Comparison of ENCODE assay signal across 8 mouse cellular contexts in genomic region chr11:101641710-101642642, GRCm38 (mm10). TPM values are rescaled to one million over a fixed set of nuclear protein-coding genes. Genes with fewer than 3 reads are reported as not detected.
DNase-seq lines count a peak whose midpoint lies in the region; ATAC-seq and TF ChIP-seq lines count a peak whose summit lies in the region.
"Not testable (repeated sequence)": the region's sequence is repeated elsewhere in the genome, so short reads cannot be mapped to it uniquely, and the experiment has no call there.

No protein-coding gene starts in this region.

- H3K4me2 ChIP-seq in embryonic facial prominence, embryonic 12.5 days (replicated peaks), result peak overlapping the region; percentile 44; the same call in 1 of the 2 replicates
- H3K4me2 ChIP-seq in limb, embryonic 14.5 days (replicated peaks; ENCODE audit: low read depth, low read length, severe bottlenecking), result peak overlapping the region; percentile 51; the same call in 1 of the 2 replicates
- not testable (repeated sequence) for H3K4me2 ChIP-seq in midbrain, embryonic 11.5 days

- peak; percentile 33 to 39 for DNase-seq in B cell, adult 2 months
- peak; percentile 89 for DNase-seq in heart, embryonic 10.5 days (ENCODE audit: low spot score)
- DNase-seq in kidney, adult 11 months, result peak; percentile 48
- DNase-seq in limb, embryonic 14.5 days (ENCODE audit: low spot score), result peak; percentile 79
- peak; percentile 92 for DNase-seq in midbrain, embryonic 11.5 days (ENCODE audit: low spot score, missing footprints)
- DNase-seq in skeletal muscle tissue, adult 2 months (ENCODE audit: low read depth, low spot score), result peak; percentile 41

- H3K27ac ChIP-seq in bone marrow macrophage, adult 2 months (ENCODE audit: insufficient read depth, low read depth, low read length), result peak overlapping the region; percentile 69
- peak overlapping the region; percentile 77 for H3K27ac ChIP-seq in embryonic facial prominence, embryonic 12.5 days
- H3K27ac ChIP-seq in heart, embryonic 10.5 days, result peak overlapping the region; percentile 84
- H3K27ac ChIP-seq in limb, embryonic 14.5 days (replicated peaks; ENCODE audit: low read depth, low read length), result peak overlapping the region; percentile 82
- not testable (repeated sequence) for H3K27ac ChIP-seq in midbrain, embryonic 11.5 days (ENCODE audit: low read depth, low read length)

- 5% methylated on average over 15 of the region's 26 CpGs for WGBS in embryonic facial prominence, embryonic 12.5 days
- WGBS in heart, embryonic 10.5 days, result 6% methylated on average over 14 of the region's 26 CpGs
- 4% methylated on average over 12 of the region's 26 CpGs for WGBS in limb, embryonic 14.5 days
- WGBS in midbrain, embryonic 11.5 days, result 7% methylated on average over 13 of the region's 26 CpGs

- TF ChIP-seq POLR2A in bone marrow macrophage, adult 2 months (IDR thresholded peaks at IDR 0.05; ENCODE audit: borderline replicate concordance, low read depth, low read length), result peak; percentile 68; the same call in 1 of the 2 replicates
- peak; percentile 32; the same call in 1 of the 2 replicates for TF ChIP-seq POLR2A in limb, embryonic 14.5 days (IDR thresholded peaks at IDR 0.05; ENCODE audit: borderline replicate concordance, extremely low read depth, insufficient read depth, insufficient read length)

- H3K9me3 ChIP-seq in embryonic facial prominence, embryonic 12.5 days; heart, embryonic 10.5 days; limb, embryonic 14.5 days (ENCODE audit: control insufficient read depth, low read length); midbrain, embryonic 11.5 days (ENCODE audit: control insufficient read depth, low read length): not testable (repeated sequence)

- ATAC-seq in embryonic facial prominence, embryonic 12.5 days (ENCODE audit: insufficient number of reproducible peaks, insufficient read depth, low FRiP score, low TSS enrichment), result peak; percentile 86
- ATAC-seq in limb, embryonic 14.5 days (ENCODE audit: low FRiP score, low read depth), result peak; percentile 81
- ATAC-seq in midbrain, embryonic 11.5 days (ENCODE audit: low FRiP score), result peak; percentile 75

- not testable (repeated sequence) for H3K36me3 ChIP-seq in embryonic facial prominence, embryonic 12.5 days; heart, embryonic 10.5 days; limb, embryonic 14.5 days (ENCODE audit: control insufficient read depth, insufficient read depth, low read length); midbrain, embryonic 11.5 days (ENCODE audit: control insufficient read depth, insufficient read depth, low read length)

- TF ChIP-seq CTCF in bone marrow macrophage, adult 2 months (IDR thresholded peaks at IDR 0.05; ENCODE audit: low read depth, low read length), result not testable (repeated sequence)

- not testable (repeated sequence) for H3K4me1 ChIP-seq in bone marrow macrophage, adult 2 months (ENCODE audit: control insufficient read depth, insufficient read depth, low read length); embryonic facial prominence, embryonic 12.5 days; heart, embryonic 10.5 days; limb, embryonic 14.5 days (ENCODE audit: control insufficient read depth, insufficient read depth, low read length); midbrain, embryonic 11.5 days (ENCODE audit: control insufficient read depth, insufficient read depth, low read length)

- H3K27me3 ChIP-seq in embryonic facial prominence, embryonic 12.5 days; heart, embryonic 10.5 days (ENCODE audit: insufficient read depth, poor library complexity, severe bottlenecking); limb, embryonic 14.5 days (ENCODE audit: control insufficient read depth, insufficient read depth, low read length); midbrain, embryonic 11.5 days (ENCODE audit: control insufficient read depth, insufficient read depth, low read length): not testable (repeated sequence)

- H3K9ac ChIP-seq in embryonic facial prominence, embryonic 12.5 days; midbrain, embryonic 11.5 days (ENCODE audit: low read length): not testable (repeated sequence)
- H3K9ac ChIP-seq in limb, embryonic 14.5 days (ENCODE audit: low read depth, low read length, severe bottlenecking), result peak overlapping the region; percentile 51

- peak overlapping the region; percentile 47 for H3K4me3 ChIP-seq in bone marrow macrophage, adult 2 months (ENCODE audit: insufficient read depth, low read length)
- not testable (repeated sequence) for H3K4me3 ChIP-seq in embryonic facial prominence, embryonic 12.5 days; heart, embryonic 10.5 days; limb, embryonic 14.5 days (replicated peaks; ENCODE audit: low read length); midbrain, embryonic 11.5 days (ENCODE audit: low read depth, low read length)

RNA-seq across cellular contexts. Expression of gene Rdm1, which starts 15.0 kb away (rescaled TPM):
- 21.2 and 22.1 TPM in 2 replicates for polyA plus RNA-seq in bone marrow macrophage, adult 2 months (2012; ENCODE audit: insufficient read depth, insufficient read length, missing spikeins)
- polyA plus RNA-seq in embryonic facial prominence, embryonic 12.5 days (2016; fragmentation: Nextera tagmentation; extraction: Ambion mirVana), result 44.1 and 51.1 TPM in 2 replicates
- 24.0 and 26.8 TPM in 2 replicates for polyA plus RNA-seq in heart, embryonic 10.5 days (2016; fragmentation: Nextera tagmentation; extraction: Ambion mirVana)
- polyA plus RNA-seq in limb, embryonic 14.5 days (2012; rRNA removed), result 35.5 and 36.0 TPM in 2 replicates
- polyA plus RNA-seq in limb, embryonic 14.5 days (2014; fragmentation: Nextera tagmentation; extraction: Ambion mirVana), result 39.2 and 39.4 TPM in 2 replicates
- 44.0 and 44.8 TPM in 2 replicates for polyA plus RNA-seq in midbrain, embryonic 11.5 days (2014; fragmentation: Nextera tagmentation; extraction: Ambion mirVana)

RNA-seq across cellular contexts. Expression of gene Arl4d, which starts 23.4 kb away (rescaled TPM):
- polyA plus RNA-seq in bone marrow macrophage, adult 2 months (2012; ENCODE audit: insufficient read depth, insufficient read length, missing spikeins), result 0.80 and 1.9 TPM in 2 replicates
- 3.9 and 5.2 TPM in 2 replicates for polyA plus RNA-seq in embryonic facial prominence, embryonic 12.5 days (2016; fragmentation: Nextera tagmentation; extraction: Ambion mirVana)
- 10.3 and 10.9 TPM in 2 replicates for polyA plus RNA-seq in heart, embryonic 10.5 days (2016; fragmentation: Nextera tagmentation; extraction: Ambion mirVana)
- polyA plus RNA-seq in limb, embryonic 14.5 days (2012; rRNA removed), result 3.0 and 4.2 TPM in 2 replicates
- 2.5 and 3.6 TPM in 2 replicates for polyA plus RNA-seq in limb, embryonic 14.5 days (2014; fragmentation: Nextera tagmentation; extraction: Ambion mirVana)
- 3.9 and 4.4 TPM in 2 replicates for polyA plus RNA-seq in midbrain, embryonic 11.5 days (2014; fragmentation: Nextera tagmentation; extraction: Ambion mirVana)

RNA-seq across cellular contexts. Expression of gene Gm11634, which starts 42.9 kb away (rescaled TPM):
- not detected in 2 replicates for polyA plus RNA-seq in bone marrow macrophage, adult 2 months (2012; ENCODE audit: insufficient read depth, insufficient read length, missing spikeins)
- polyA plus RNA-seq in embryonic facial prominence, embryonic 12.5 days (2016; fragmentation: Nextera tagmentation; extraction: Ambion mirVana), result not detected in 2 replicates
- not detected in 2 replicates for polyA plus RNA-seq in heart, embryonic 10.5 days (2016; fragmentation: Nextera tagmentation; extraction: Ambion mirVana)
- polyA plus RNA-seq in limb, embryonic 14.5 days (2012; rRNA removed), result not detected in 2 replicates
- not detected in 2 replicates for polyA plus RNA-seq in limb, embryonic 14.5 days (2014; fragmentation: Nextera tagmentation; extraction: Ambion mirVana)
- polyA plus RNA-seq in midbrain, embryonic 11.5 days (2014; fragmentation: Nextera tagmentation; extraction: Ambion mirVana), result not detected in 2 replicates

RNA-seq across cellular contexts. Expression of gene Tmem106a, which starts 59.9 kb away (rescaled TPM):
- 407 and 510 TPM in 2 replicates for polyA plus RNA-seq in bone marrow macrophage, adult 2 months (2012; ENCODE audit: insufficient read depth, insufficient read length, missing spikeins)
- 2.4 and 2.9 TPM in 2 replicates for polyA plus RNA-seq in embryonic facial prominence, embryonic 12.5 days (2016; fragmentation: Nextera tagmentation; extraction: Ambion mirVana)
- 2.7 and 3.0 TPM in 2 replicates for polyA plus RNA-seq in heart, embryonic 10.5 days (2016; fragmentation: Nextera tagmentation; extraction: Ambion mirVana)
- polyA plus RNA-seq in limb, embryonic 14.5 days (2012; rRNA removed), result 9.3 and 11.6 TPM in 2 replicates
- 3.8 and 5.4 TPM in 2 replicates for polyA plus RNA-seq in limb, embryonic 14.5 days (2014; fragmentation: Nextera tagmentation; extraction: Ambion mirVana)
- 2.6 and 2.7 TPM in 2 replicates for polyA plus RNA-seq in midbrain, embryonic 11.5 days (2014; fragmentation: Nextera tagmentation; extraction: Ambion mirVana)

Comparison
In these comparisons a context has a peak if more than half of its experiments do, and no peak if none do; other contexts are left out.
1. DNase-seq: peak in every context shown above with its lines; median percentile 92 in midbrain, embryonic 11.5 days; 89 in heart, embryonic 10.5 days; 79 in limb, embryonic 14.5 days; 48 in kidney, adult 11 months; 41 in skeletal muscle tissue, adult 2 months; 36 in B cell, adult 2 months.